In the genomic region with DNA sequence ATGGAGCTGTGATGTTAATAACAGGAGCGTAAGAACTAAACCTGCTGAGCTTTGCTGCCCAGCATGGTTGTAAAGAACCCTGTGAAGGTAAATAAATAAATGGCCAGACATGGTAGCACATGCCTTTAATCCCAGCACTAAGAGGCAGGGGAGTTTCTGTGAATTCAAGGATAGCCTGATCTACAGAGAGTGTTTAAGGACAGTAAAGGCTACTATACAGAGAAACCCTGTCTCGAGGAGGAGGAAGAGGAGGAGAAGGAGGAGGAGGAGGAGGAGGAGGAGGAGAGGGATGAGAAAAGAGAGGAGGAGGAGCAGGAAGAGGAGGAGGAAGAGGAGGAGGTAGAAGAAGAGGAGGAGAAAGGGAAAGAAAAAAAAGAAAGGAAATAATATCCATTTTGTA, we compare ENCODE assay signal across 9 mouse cellular contexts. TPM values are rescaled to one million over a fixed set of nuclear protein-coding genes. Genes with fewer than 3 reads are reported as not detected.
DNase-seq lines count a peak whose midpoint lies in the region; ATAC-seq and TF ChIP-seq lines count a peak whose summit lies in the region.
"Had no signal": no experiment of that assay in that cellular context is flagged by ENCODE, and none has a peak within 500 bp of the region (broad histone marks: within the 10 kb centered on the region; RNA-seq: fewer than 3 reads in every experiment).

No protein-coding gene starts in this region.

- H3K79me2 ChIP-seq in myocyte (ENCODE audit: control insufficient read depth, insufficient read depth) = no peaks in the 10 kb centered on the region

- H3K4me3 ChIP-seq in heart, postnatal 0 days (ENCODE audit: low read depth, low read length) = peak overlapping the region; percentile 52
- peak overlapping the region; percentile 31; the same call in 1 of the 2 replicates for H3K4me3 ChIP-seq in brown adipose tissue, adult 24 weeks (ENCODE audit: insufficient read depth, low read depth, low read length)
- peak overlapping the region; percentile 47 for H3K4me3 ChIP-seq in hindbrain, postnatal 0 days (ENCODE audit: low read length)
- peak overlapping the region; percentile 30 for H3K4me3 ChIP-seq in myocyte

- peaks cover 6% of the 10 kb centered on the region for H3K4me1 ChIP-seq in heart, postnatal 0 days (ENCODE audit: control insufficient read depth, insufficient read depth)
- peaks cover 4% of the 10 kb centered on the region; the same call in 1 of the 2 replicates for H3K4me1 ChIP-seq in brown adipose tissue, adult 24 weeks (ENCODE audit: control insufficient read depth, insufficient read depth, insufficient read length, low read length)
- 0 out of 2 replicates have a peak, but pooled peaks cover 4% of the 10 kb centered on the region for H3K4me1 ChIP-seq in hindbrain, postnatal 0 days (ENCODE audit: insufficient read depth, low read length)

- H3K36me3 ChIP-seq in heart, postnatal 0 days (replicated peaks; ENCODE audit: control insufficient read depth, insufficient read depth, low read length) = no peaks in the 10 kb centered on the region
- H3K36me3 ChIP-seq in hindbrain, postnatal 0 days (ENCODE audit: insufficient read depth, low read length) = no peaks in the 10 kb centered on the region
- no peaks in the 10 kb centered on the region for H3K36me3 ChIP-seq in myocyte (ENCODE audit: control insufficient read depth, insufficient read depth)

- no peaks in the 10 kb centered on the region for H3K9me3 ChIP-seq in heart, postnatal 0 days (replicated peaks; ENCODE audit: control insufficient read depth, low read length)
- no peaks in the 10 kb centered on the region for H3K9me3 ChIP-seq in hindbrain, postnatal 0 days (ENCODE audit: low read length)

- intact Hi-C loops in heart, postnatal 36 days (cut with DNase I) = loop anchor here (5.0 kb wide), 1 partner anchor 66 kb away; the partner anchor contains the start of gene Fbxo42

- ATAC-seq in heart, postnatal 0 days (ENCODE audit: insufficient read depth, low read depth) = no peak
- no peak for ATAC-seq in hindbrain, postnatal 0 days

- H3K27ac ChIP-seq in heart, postnatal 0 days (ENCODE audit: low read depth) = no peak overlapping the region
- H3K27ac ChIP-seq in brown adipose tissue, adult 24 weeks (replicated peaks; ENCODE audit: low read depth, low read length) = no peak overlapping the region
- peak overlapping the region; percentile 32; the same call in 1 of the 2 replicates for H3K27ac ChIP-seq in hindbrain, postnatal 0 days

- no peak overlapping the region for H3K9ac ChIP-seq in heart, postnatal 0 days (replicated peaks; ENCODE audit: low read depth, low read length)
- peak overlapping the region; percentile 48; the same call in 1 of the 2 replicates for H3K9ac ChIP-seq in hindbrain, postnatal 0 days (replicated peaks; ENCODE audit: low read length)

- peak overlapping the region; percentile 80 for H3K4me2 ChIP-seq in heart, postnatal 0 days (ENCODE audit: low read depth, low read length)
- H3K4me2 ChIP-seq in hindbrain, postnatal 0 days (ENCODE audit: low read depth, low read length) = peak overlapping the region; percentile 85
- peak overlapping the region; percentile 95 for H3K4me2 ChIP-seq in myocyte (ENCODE audit: low read depth)

- no peak for DNase-seq in heart, postnatal 0 days (ENCODE audit: low spot score)
- no peak for DNase-seq in heart, postnatal 36 days
- no peak for DNase-seq in hindbrain, postnatal 0 days (ENCODE audit: low spot score)
- no peak for DNase-seq in thymus, adult 18-20 months
- no peak for DNase-seq in spleen, adult 18-20 months
- no peak for DNase-seq in layer of hippocampus, adult 9-10 months (ENCODE audit: low spot score)

- TF ChIP-seq CTCF in heart, postnatal 0 days (IDR thresholded peaks at IDR 0.05; ENCODE audit: low read depth) = no peak
- no peak for TF ChIP-seq CTCF in hindbrain, postnatal 0 days (IDR thresholded peaks at IDR 0.05; ENCODE audit: low read depth)

- H3ac ChIP-seq in myocyte (ENCODE audit: control insufficient read depth, insufficient read length) = no peak overlapping the region

- H3K27me3 ChIP-seq in heart, postnatal 0 days (ENCODE audit: control insufficient read depth, insufficient read depth, low read length) = no peaks in the 10 kb centered on the region
- H3K27me3 ChIP-seq in hindbrain, postnatal 0 days (ENCODE audit: insufficient read depth, low read length) = no peaks in the 10 kb centered on the region
- H3K27me3 ChIP-seq in myocyte (ENCODE audit: control insufficient read depth, insufficient read depth, insufficient read length) = no peaks in the 10 kb centered on the region

- no peak for TF ChIP-seq POLR2A in myocyte (IDR thresholded peaks at IDR 0.05; ENCODE audit: insufficient read length, low read depth)

- TF ChIP-seq EP300 in heart, postnatal 0 days (IDR thresholded peaks at IDR 0.05; ENCODE audit: low read depth) = no peak

- WGBS in heart, postnatal 0 days = 54% methylated on average over 2 of the region's 2 CpGs
- WGBS in hindbrain, postnatal 0 days = 32% methylated on average over 2 of the region's 2 CpGs

TF ChIP-seq in myocyte, 11 proteins besides CTCF, POLR2A, EP300 and RAD21:
- TF ChIP-seq CEBPB (IDR thresholded peaks at IDR 0.05; ENCODE audit: insufficient read depth, poor library complexity, severe bottlenecking) (no peak), MAX (IDR thresholded peaks at IDR 0.05; ENCODE audit: low read depth) (no peak), POLR2AphosphoS2 (IDR thresholded peaks at IDR 0.05; ENCODE audit: insufficient read length, low read depth) (no peak), MYOD1 (IDR thresholded peaks at IDR 0.05; ENCODE audit: control insufficient read depth in 1 of 3, insufficient read length in 2 of 3, low read depth in 2 of 3) (no peak), REST (IDR thresholded peaks at IDR 0.05; ENCODE audit: insufficient read depth, insufficient read length) (no peak), MYOG (IDR thresholded peaks at IDR 0.05; ENCODE audit: control insufficient read depth in 1 of 3, insufficient read depth in 1 of 3, insufficient read length in 2 of 3, low read depth in 2 of 3) (no peak), E2F4 (IDR thresholded peaks at IDR 0.05; ENCODE audit: insufficient read depth) (no peak), USF1 (IDR thresholded peaks at IDR 0.05; ENCODE audit: low read depth) (no peak), SRF (IDR thresholded peaks at IDR 0.05; ENCODE audit: control insufficient read depth, insufficient read length, low read depth) (no peak), TCF3 (IDR thresholded peaks at IDR 0.05; ENCODE audit: insufficient read length, low read depth) (no peak), TCF12 (IDR thresholded peaks at IDR 0.05; ENCODE audit: insufficient read depth, poor library complexity, severe bottlenecking) (no peak)

RNA-seq across cellular contexts. Expression of gene Rsg1, which starts 0.4 kb away (rescaled TPM):
- total RNA-seq in heart, postnatal 0 days (2014; rRNA removed; ENCODE audit: low replicate concordance) = 13.2 TPM in 1 of 2 replicates, not detected in the other
- 1.3 and 1.6 TPM in 2 replicates for polyA plus RNA-seq in heart, postnatal 0 days (2015; fragmentation: Nextera tagmentation; extraction: Ambion mirVana)
- total RNA-seq in heart, postnatal 36 days (2021) = 1 to 10 TPM in 1 of 2 experiments, under 1 TPM in 1; 0.80 to 1.1 TPM
- polyA plus RNA-seq in brown adipose tissue, adult 24 weeks (2012; ENCODE audit: insufficient read depth, insufficient read length, missing spikeins) = not detected in 2 replicates
- total RNA-seq in hindbrain, postnatal 0 days (2014; rRNA removed) = 2.4 and 8.7 TPM in 2 replicates
- polyA plus RNA-seq in hindbrain, postnatal 0 days (2015; fragmentation: Nextera tagmentation; extraction: Ambion mirVana) = 3.9 and 4.3 TPM in 2 replicates
- polyA plus RNA-seq in myocyte (2012; fragmentation: generic; extraction: Trizol) = 0.78 TPM

RNA-seq across cellular contexts. Expression of gene Arhgef19, which starts 26.0 kb away (rescaled TPM):
- 0.66 and 2.5 TPM in 2 replicates for total RNA-seq in heart, postnatal 0 days (2014; rRNA removed; ENCODE audit: low replicate concordance)
- 1.5 and 1.6 TPM in 2 replicates for polyA plus RNA-seq in heart, postnatal 0 days (2015; fragmentation: Nextera tagmentation; extraction: Ambion mirVana)
- 10 to 100 TPM; 22.2 to 39.7 TPM for total RNA-seq in heart, postnatal 36 days (2021)
- polyA plus RNA-seq in brown adipose tissue, adult 24 weeks (2012; ENCODE audit: insufficient read depth, insufficient read length, missing spikeins) = 3.2 and 3.6 TPM in 2 replicates
- total RNA-seq in hindbrain, postnatal 0 days (2014; rRNA removed) = 1.2 and 2.3 TPM in 2 replicates
- polyA plus RNA-seq in hindbrain, postnatal 0 days (2015; fragmentation: Nextera tagmentation; extraction: Ambion mirVana) = 1.2 TPM in 2 replicates
- 28.6 TPM for polyA plus RNA-seq in myocyte (2012; fragmentation: generic; extraction: Trizol)
- total RNA-seq: hematopoietic stem cell, adult 5-6 weeks had no signal
